Comparison of ENCODE assay signal across 10 mouse cellular contexts in genomic region chr5:139202127-139202526, GRCm38 (mm10). TPM values are rescaled to one million over a fixed set of nuclear protein-coding genes. Genes with fewer than 3 reads are reported as not detected.
A peak's percentile ranks its signal among the peaks of the same experiment; 100 is the strongest.
DNase-seq lines count a peak whose midpoint lies in the region; ATAC-seq lines count a peak whose summit lies in the region.
"Had no signal": no experiment of that assay in that cellular context is flagged by ENCODE, and none has a peak within 500 bp of the region (broad histone marks: within the 10 kb centered on the region; RNA-seq: fewer than 3 reads in every experiment).

No protein-coding gene starts in this region.

- H3K4me3 ChIP-seq in embryonic facial prominence, embryonic 13.5 days, result peak overlapping the region; percentile 98
- H3K4me3 ChIP-seq in intestine, embryonic 15.5 days (replicated peaks), result 0 out of 2 replicates have a peak overlapping the region, but pooled peaks have one; percentile 77
- peak overlapping the region; percentile 93; the same call in 1 of the 2 replicates for H3K4me3 ChIP-seq in neural tube, embryonic 12.5 days

- no peaks in the 10 kb centered on the region for H3K27me3 ChIP-seq in embryonic facial prominence, embryonic 13.5 days
- no peaks in the 10 kb centered on the region for H3K27me3 ChIP-seq in intestine, embryonic 15.5 days (replicated peaks)
- H3K27me3 ChIP-seq in neural tube, embryonic 12.5 days (replicated peaks), result no peaks in the 10 kb centered on the region

- H3K4me2 ChIP-seq in embryonic facial prominence, embryonic 13.5 days, result peak overlapping the region; percentile 76
- peak overlapping the region; percentile 95 for H3K4me2 ChIP-seq in intestine, embryonic 15.5 days (replicated peaks)
- peak overlapping the region; percentile 83 for H3K4me2 ChIP-seq in neural tube, embryonic 12.5 days (replicated peaks)

- no peak for ATAC-seq in embryonic facial prominence, embryonic 13.5 days (ENCODE audit: insufficient number of reproducible peaks, insufficient read depth, low FRiP score, low TSS enrichment, low read depth)
- no peak for ATAC-seq in intestine, embryonic 15.5 days
- ATAC-seq in neural tube, embryonic 12.5 days (ENCODE audit: low FRiP score, low read depth), result no peak
- no peak for ATAC-seq in frontal cortex, adult (ENCODE audit: low TSS enrichment)

- H3K36me3 ChIP-seq in embryonic facial prominence, embryonic 13.5 days, result no peaks in the 10 kb centered on the region; the same call in 1 of the 2 replicates
- H3K36me3 ChIP-seq in intestine, embryonic 15.5 days, result no peaks in the 10 kb centered on the region
- 0 out of 2 replicates have a peak, but pooled peaks cover 5% of the 10 kb centered on the region for H3K36me3 ChIP-seq in neural tube, embryonic 12.5 days

- H3K4me1 ChIP-seq in embryonic facial prominence, embryonic 13.5 days, result peaks cover 37% of the 10 kb centered on the region
- H3K4me1 ChIP-seq in intestine, embryonic 15.5 days (replicated peaks), result peaks cover 19% of the 10 kb centered on the region
- peaks cover 30% of the 10 kb centered on the region for H3K4me1 ChIP-seq in neural tube, embryonic 12.5 days

- H3K9ac ChIP-seq in embryonic facial prominence, embryonic 13.5 days, result peak overlapping the region; percentile 92; the same call in 1 of the 2 replicates
- no peak overlapping the region; the same call in 1 of the 2 replicates for H3K9ac ChIP-seq in intestine, embryonic 15.5 days
- 0 out of 2 replicates have a peak overlapping the region, but pooled peaks have one; percentile 93 for H3K9ac ChIP-seq in neural tube, embryonic 12.5 days

- 81% methylated on average over 11 of the region's 11 CpGs for WGBS in embryonic facial prominence, embryonic 13.5 days
- WGBS in intestine, embryonic 15.5 days, result 72% methylated on average over 11 of the region's 11 CpGs
- WGBS in neural tube, embryonic 12.5 days, result 74% methylated on average over 11 of the region's 11 CpGs

- H3K27ac ChIP-seq in embryonic facial prominence, embryonic 13.5 days, result no peak overlapping the region
- no peak overlapping the region for H3K27ac ChIP-seq in intestine, embryonic 15.5 days
- no peak overlapping the region for H3K27ac ChIP-seq in neural tube, embryonic 12.5 days

- peak; percentile 26 to 46 for DNase-seq in kidney, postnatal 4 days
- no peak for DNase-seq in kidney, postnatal 14 days
- no peak for DNase-seq in cerebellum, postnatal 25 days
- DNase-seq in spleen, adult 12 weeks (ENCODE audit: low spot score), result no peak
- DNase-seq: cerebellum, adult 11-12 months; kidney, adult 8-10 months had no signal

- H3K9me3 ChIP-seq in embryonic facial prominence, embryonic 13.5 days, result no peaks in the 10 kb centered on the region
- H3K9me3 ChIP-seq in intestine, embryonic 15.5 days, result no peaks in the 10 kb centered on the region
- no peaks in the 10 kb centered on the region for H3K9me3 ChIP-seq in neural tube, embryonic 12.5 days

RNA-seq across cellular contexts. Expression of gene Sun1, which starts 1.7 kb away (rescaled TPM):
- polyA plus RNA-seq in embryonic facial prominence, embryonic 13.5 days (2015; fragmentation: Nextera tagmentation; extraction: Ambion mirVana), result 51.5 and 53.0 TPM in 2 replicates
- 39.8 and 41.2 TPM in 2 replicates for polyA plus RNA-seq in intestine, embryonic 15.5 days (2015; fragmentation: Nextera tagmentation; extraction: Ambion mirVana)
- 47.5 and 50.1 TPM in 2 replicates for polyA plus RNA-seq in neural tube, embryonic 12.5 days (2016; fragmentation: Nextera tagmentation; extraction: Ambion mirVana)

RNA-seq across cellular contexts. Expression of gene Get4, which starts 50.0 kb away (rescaled TPM):
- 137 and 160 TPM in 2 replicates for polyA plus RNA-seq in embryonic facial prominence, embryonic 13.5 days (2015; fragmentation: Nextera tagmentation; extraction: Ambion mirVana)
- 147 and 148 TPM in 2 replicates for polyA plus RNA-seq in intestine, embryonic 15.5 days (2015; fragmentation: Nextera tagmentation; extraction: Ambion mirVana)
- 129 and 132 TPM in 2 replicates for polyA plus RNA-seq in neural tube, embryonic 12.5 days (2016; fragmentation: Nextera tagmentation; extraction: Ambion mirVana)

RNA-seq across cellular contexts. Expression of gene Dnaaf5, which starts 52.1 kb away (rescaled TPM):
- 4.4 and 4.6 TPM in 2 replicates for polyA plus RNA-seq in embryonic facial prominence, embryonic 13.5 days (2015; fragmentation: Nextera tagmentation; extraction: Ambion mirVana)
- polyA plus RNA-seq in intestine, embryonic 15.5 days (2015; fragmentation: Nextera tagmentation; extraction: Ambion mirVana), result 7.0 and 7.5 TPM in 2 replicates
- 5.6 and 7.4 TPM in 2 replicates for polyA plus RNA-seq in neural tube, embryonic 12.5 days (2016; fragmentation: Nextera tagmentation; extraction: Ambion mirVana)

RNA-seq across cellular contexts. Expression of gene Prkar1b, which starts 52.3 kb away (rescaled TPM):
- 27.7 and 31.1 TPM in 2 replicates for polyA plus RNA-seq in embryonic facial prominence, embryonic 13.5 days (2015; fragmentation: Nextera tagmentation; extraction: Ambion mirVana)
- 25.3 and 26.1 TPM in 2 replicates for polyA plus RNA-seq in intestine, embryonic 15.5 days (2015; fragmentation: Nextera tagmentation; extraction: Ambion mirVana)
- 90.0 and 97.4 TPM in 2 replicates for polyA plus RNA-seq in neural tube, embryonic 12.5 days (2016; fragmentation: Nextera tagmentation; extraction: Ambion mirVana)

Comparison
In these comparisons a context has a peak if more than half of its experiments do, and no peak if none do; other contexts are left out.
1. DNase-seq: peak in kidney, postnatal 4 days (2 of 2); none in kidney, postnatal 14 days (single experiment), cerebellum, postnatal 25 days (0 of 2) and spleen, adult 12 weeks (single experiment).
2. Peak in every context shown above with its lines, with median percentiles within 50 percentile points of each other: H3K4me2 ChIP-seq and H3K4me3 ChIP-seq.